ENCODE assay signal across 8 mouse cellular contexts in the genomic region with DNA sequence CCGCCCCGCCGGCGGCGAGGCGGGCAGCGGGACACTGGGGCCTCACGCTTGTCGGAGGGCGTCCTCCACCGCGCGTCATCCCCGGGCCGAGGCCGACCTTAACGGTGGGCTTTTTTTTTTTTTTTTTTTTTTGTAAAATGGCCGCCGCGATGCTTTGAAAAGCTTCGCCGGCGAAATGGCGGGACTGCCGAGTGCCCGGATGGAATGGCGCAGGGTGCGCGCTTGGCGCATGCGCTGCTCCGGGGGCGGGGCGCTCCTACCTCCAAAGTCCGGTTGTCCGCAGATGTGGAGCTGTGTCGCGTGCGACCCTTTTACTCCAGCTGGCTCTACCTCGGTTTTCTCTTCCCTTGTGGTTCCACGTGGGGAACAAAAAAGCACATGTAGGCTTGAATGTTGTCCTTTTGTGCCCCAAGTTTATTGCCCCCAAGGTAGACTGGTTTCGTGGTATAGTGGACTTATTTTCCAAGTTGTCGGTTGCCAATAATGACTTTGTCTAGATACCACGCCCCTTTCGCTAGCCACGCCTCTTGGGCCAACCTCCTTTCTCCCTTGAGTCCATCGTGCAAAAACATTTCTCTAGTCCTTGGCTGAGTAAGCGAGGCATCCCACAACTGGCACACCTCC. TPM values are rescaled to one million over a fixed set of nuclear protein-coding genes. Genes with fewer than 3 reads are reported as not detected.
A peak's percentile ranks its signal among the peaks of the same experiment; 100 is the strongest.
DNase-seq lines count a peak whose midpoint lies in the region; ATAC-seq and TF ChIP-seq lines count a peak whose summit lies in the region.

No protein-coding gene starts in this region.

- TF ChIP-seq POLR2A in bone marrow, adult 2 months (IDR thresholded peaks at IDR 0.05; ENCODE audit: borderline replicate concordance, control insufficient read depth, low read depth, low read length) = peak; percentile 24; the same call in 1 of the 2 replicates

- peak; percentile 8; the same call in 1 of the 2 replicates for ATAC-seq in embryonic facial prominence, embryonic 15.5 days (ENCODE audit: insufficient number of reproducible peaks, low FRiP score, low TSS enrichment, low read depth)
- ATAC-seq in heart, embryonic 12.5 days (ENCODE audit: insufficient number of reproducible peaks, low FRiP score) = peak; percentile 67
- peak; percentile 37 for ATAC-seq in kidney, postnatal 0 days (replicated peaks; ENCODE audit: low FRiP score, low read depth)
- ATAC-seq in liver, embryonic 16.5 days (ENCODE audit: low read depth) = peak; percentile 56
- ATAC-seq in neural tube, embryonic 12.5 days (ENCODE audit: low FRiP score, low read depth) = peak; percentile 45
- ATAC-seq in stomach, postnatal 0 days (ENCODE audit: low FRiP score, low TSS enrichment) = peak; percentile 35; the same call in 1 of the 2 replicates

- peak; percentile 93 to 95 for DNase-seq in B cell, adult 2 months
- peak; percentile 95 for DNase-seq in kidney, postnatal 0 days (ENCODE audit: low spot score)
- peak; percentile 96 for DNase-seq in stomach, postnatal 0 days (ENCODE audit: low spot score)

- TF ChIP-seq CTCF in bone marrow, adult 2 months (IDR thresholded peaks at IDR 0.05; ENCODE audit: control insufficient read depth, insufficient read depth, low read length) = no peak
- TF ChIP-seq CTCF in kidney, postnatal 0 days (IDR thresholded peaks at IDR 0.05; ENCODE audit: low read depth) = no peak
- TF ChIP-seq CTCF in stomach, postnatal 0 days (IDR thresholded peaks at IDR 0.05; ENCODE audit: low read depth) = no peak

- H3K4me3 ChIP-seq in bone marrow, adult 2 months (replicated peaks; ENCODE audit: control insufficient read depth, low read depth, low read length) = peak overlapping the region; percentile 90
- H3K4me3 ChIP-seq in embryonic facial prominence, embryonic 15.5 days (replicated peaks) = peak overlapping the region; percentile 86
- H3K4me3 ChIP-seq in heart, embryonic 12.5 days = peak overlapping the region; percentile 97
- H3K4me3 ChIP-seq in kidney, postnatal 0 days (replicated peaks; ENCODE audit: low read depth, low read length) = peak overlapping the region; percentile 96
- H3K4me3 ChIP-seq in liver, embryonic 16.5 days (ENCODE audit: low read depth, low read length) = peak overlapping the region; percentile 87
- H3K4me3 ChIP-seq in neural tube, embryonic 12.5 days = peak overlapping the region; percentile 92
- peak overlapping the region; percentile 89 for H3K4me3 ChIP-seq in stomach, postnatal 0 days (ENCODE audit: low read depth, low read length)

- no peaks in the 10 kb centered on the region for H3K27me3 ChIP-seq in embryonic facial prominence, embryonic 15.5 days
- H3K27me3 ChIP-seq in heart, embryonic 12.5 days (replicated peaks) = no peaks in the 10 kb centered on the region
- H3K27me3 ChIP-seq in kidney, postnatal 0 days (ENCODE audit: insufficient read depth, low read length) = no peaks in the 10 kb centered on the region
- no peaks in the 10 kb centered on the region for H3K27me3 ChIP-seq in liver, embryonic 16.5 days (ENCODE audit: control insufficient read depth, insufficient read depth, low read depth, low read length)
- H3K27me3 ChIP-seq in neural tube, embryonic 12.5 days (replicated peaks) = 0 out of 2 replicates have a peak, but pooled peaks cover 3% of the 10 kb centered on the region
- H3K27me3 ChIP-seq in stomach, postnatal 0 days (ENCODE audit: control insufficient read depth, insufficient read depth, low read length) = no peaks in the 10 kb centered on the region

- H3K36me3 ChIP-seq in embryonic facial prominence, embryonic 15.5 days = peaks cover 27% of the 10 kb centered on the region
- H3K36me3 ChIP-seq in heart, embryonic 12.5 days = peaks cover 28% of the 10 kb centered on the region
- peaks cover 29% of the 10 kb centered on the region for H3K36me3 ChIP-seq in kidney, postnatal 0 days (ENCODE audit: insufficient read depth, low read length)
- peaks cover 26% of the 10 kb centered on the region for H3K36me3 ChIP-seq in liver, embryonic 16.5 days (ENCODE audit: control insufficient read depth, insufficient read depth)
- H3K36me3 ChIP-seq in neural tube, embryonic 12.5 days = peaks cover 33% of the 10 kb centered on the region
- peaks cover 24% of the 10 kb centered on the region for H3K36me3 ChIP-seq in stomach, postnatal 0 days (ENCODE audit: control insufficient read depth, insufficient read depth, low read length)

- peak overlapping the region; percentile 76 for H3K4me2 ChIP-seq in embryonic facial prominence, embryonic 15.5 days (replicated peaks)
- H3K4me2 ChIP-seq in heart, embryonic 12.5 days = peak overlapping the region; percentile 75
- peak overlapping the region; percentile 70 for H3K4me2 ChIP-seq in kidney, postnatal 0 days (ENCODE audit: low read length)
- peak overlapping the region; percentile 69 for H3K4me2 ChIP-seq in liver, embryonic 16.5 days (ENCODE audit: low read depth, low read length)
- peak overlapping the region; percentile 62 for H3K4me2 ChIP-seq in neural tube, embryonic 12.5 days (replicated peaks)
- H3K4me2 ChIP-seq in stomach, postnatal 0 days (replicated peaks; ENCODE audit: low read depth) = peak overlapping the region; percentile 62

- TF ChIP-seq EP300 in stomach, postnatal 0 days (optimal IDR thresholded peaks at IDR 0.05) = no peak

- peaks cover 11% of the 10 kb centered on the region; the same call in 1 of the 2 replicates for H3K4me1 ChIP-seq in bone marrow, adult 2 months (ENCODE audit: control insufficient read depth, insufficient read depth, low read length)
- peaks cover 67% of the 10 kb centered on the region for H3K4me1 ChIP-seq in embryonic facial prominence, embryonic 15.5 days
- peaks cover 72% of the 10 kb centered on the region for H3K4me1 ChIP-seq in heart, embryonic 12.5 days (replicated peaks)
- H3K4me1 ChIP-seq in kidney, postnatal 0 days (replicated peaks; ENCODE audit: insufficient read depth, low read length) = peaks cover 38% of the 10 kb centered on the region
- H3K4me1 ChIP-seq in liver, embryonic 16.5 days (ENCODE audit: control insufficient read depth, low read depth, low read length) = peaks cover 55% of the 10 kb centered on the region
- peaks cover 62% of the 10 kb centered on the region for H3K4me1 ChIP-seq in neural tube, embryonic 12.5 days
- peaks cover 13% of the 10 kb centered on the region for H3K4me1 ChIP-seq in stomach, postnatal 0 days (replicated peaks; ENCODE audit: control insufficient read depth, insufficient read depth)

- under 1% methylated on average over 48 of the region's 48 CpGs for WGBS in bone marrow, adult 2 months
- under 1% methylated on average over 44 of the region's 48 CpGs for WGBS in embryonic facial prominence, embryonic 15.5 days
- WGBS in heart, embryonic 12.5 days = under 1% methylated on average over 47 of the region's 48 CpGs
- WGBS in kidney, postnatal 0 days = under 1% methylated on average over 48 of the region's 48 CpGs
- WGBS in liver, embryonic 16.5 days (ENCODE audit: insufficient replicate concordance) = under 1% methylated on average over 37 of the region's 48 CpGs
- WGBS in neural tube, embryonic 12.5 days = under 1% methylated on average over 48 of the region's 48 CpGs
- under 1% methylated on average over 48 of the region's 48 CpGs for WGBS in stomach, postnatal 0 days

- H3K9me3 ChIP-seq in embryonic facial prominence, embryonic 15.5 days (replicated peaks) = no peaks in the 10 kb centered on the region
- no peaks in the 10 kb centered on the region for H3K9me3 ChIP-seq in heart, embryonic 12.5 days (replicated peaks)
- H3K9me3 ChIP-seq in kidney, postnatal 0 days (replicated peaks; ENCODE audit: low read length) = no peaks in the 10 kb centered on the region
- no peaks in the 10 kb centered on the region; the same call in 1 of the 2 replicates for H3K9me3 ChIP-seq in liver, embryonic 16.5 days (replicated peaks; ENCODE audit: control insufficient read depth, low read length)
- H3K9me3 ChIP-seq in neural tube, embryonic 12.5 days = no peaks in the 10 kb centered on the region
- H3K9me3 ChIP-seq in stomach, postnatal 0 days (ENCODE audit: control insufficient read depth, low read length) = no peaks in the 10 kb centered on the region

- H3K9ac ChIP-seq in embryonic facial prominence, embryonic 15.5 days = peak overlapping the region; percentile 100
- H3K9ac ChIP-seq in heart, embryonic 12.5 days = peak overlapping the region; percentile 99
- H3K9ac ChIP-seq in kidney, postnatal 0 days (ENCODE audit: low read depth, low read length) = peak overlapping the region; percentile 100
- peak overlapping the region; percentile 92 for H3K9ac ChIP-seq in liver, embryonic 16.5 days (ENCODE audit: low read depth, low read length)
- H3K9ac ChIP-seq in neural tube, embryonic 12.5 days = peak overlapping the region; percentile 100
- peak overlapping the region; percentile 100 for H3K9ac ChIP-seq in stomach, postnatal 0 days (ENCODE audit: low read length)

- H3K27ac ChIP-seq in bone marrow, adult 2 months (ENCODE audit: control insufficient read depth, insufficient read depth, low read depth, low read length, poor library complexity) = peak overlapping the region; percentile 97
- peak overlapping the region; percentile 100 for H3K27ac ChIP-seq in embryonic facial prominence, embryonic 15.5 days (replicated peaks)
- H3K27ac ChIP-seq in heart, embryonic 12.5 days (ENCODE audit: poor library complexity, severe bottlenecking) = peak overlapping the region; percentile 100
- peak overlapping the region; percentile 100 for H3K27ac ChIP-seq in kidney, postnatal 0 days
- H3K27ac ChIP-seq in liver, embryonic 16.5 days (ENCODE audit: low read length) = peak overlapping the region; percentile 98
- peak overlapping the region; percentile 96 for H3K27ac ChIP-seq in neural tube, embryonic 12.5 days
- peak overlapping the region; percentile 100 for H3K27ac ChIP-seq in stomach, postnatal 0 days (replicated peaks)

RNA-seq across cellular contexts. Expression of gene Cirbp, which starts 2.4 kb away (rescaled TPM):
- polyA plus RNA-seq in bone marrow, adult 2 months (2011; ENCODE audit: insufficient read depth, insufficient read length, low replicate concordance, missing spikeins) = 200 and 277 TPM in 2 replicates
- polyA plus RNA-seq in embryonic facial prominence, embryonic 15.5 days (2015; fragmentation: Nextera tagmentation; extraction: Ambion mirVana) = 102 and 116 TPM in 2 replicates
- 110 and 118 TPM in 2 replicates for polyA plus RNA-seq in heart, embryonic 12.5 days (2016; fragmentation: Nextera tagmentation; extraction: Ambion mirVana)
- polyA plus RNA-seq in kidney, postnatal 0 days (2015; fragmentation: Nextera tagmentation; extraction: Ambion mirVana) = 290 and 317 TPM in 2 replicates
- polyA plus RNA-seq in liver, embryonic 16.5 days (2015; fragmentation: Nextera tagmentation; extraction: Ambion mirVana) = 13.8 and 14.2 TPM in 2 replicates
- polyA plus RNA-seq in neural tube, embryonic 12.5 days (2016; fragmentation: Nextera tagmentation; extraction: Ambion mirVana) = 262 and 273 TPM in 2 replicates
- 237 and 244 TPM in 2 replicates for polyA plus RNA-seq in stomach, postnatal 0 days (2015; fragmentation: Nextera tagmentation; extraction: Ambion mirVana)

RNA-seq across cellular contexts. Expression of gene 1600002K03Rik, which starts 4.6 kb away (rescaled TPM):
- polyA plus RNA-seq in bone marrow, adult 2 months (2011; ENCODE audit: insufficient read depth, insufficient read length, low replicate concordance, missing spikeins) = 8.8 and 23.7 TPM in 2 replicates
- polyA plus RNA-seq in embryonic facial prominence, embryonic 15.5 days (2015; fragmentation: Nextera tagmentation; extraction: Ambion mirVana) = 12.0 and 13.6 TPM in 2 replicates
- polyA plus RNA-seq in heart, embryonic 12.5 days (2016; fragmentation: Nextera tagmentation; extraction: Ambion mirVana) = 10.4 and 11.7 TPM in 2 replicates
- polyA plus RNA-seq in kidney, postnatal 0 days (2015; fragmentation: Nextera tagmentation; extraction: Ambion mirVana) = 9.3 and 11.0 TPM in 2 replicates
- polyA plus RNA-seq in liver, embryonic 16.5 days (2015; fragmentation: Nextera tagmentation; extraction: Ambion mirVana) = 8.4 and 8.7 TPM in 2 replicates
- 14.9 and 15.7 TPM in 2 replicates for polyA plus RNA-seq in neural tube, embryonic 12.5 days (2016; fragmentation: Nextera tagmentation; extraction: Ambion mirVana)
- 13.9 and 14.1 TPM in 2 replicates for polyA plus RNA-seq in stomach, postnatal 0 days (2015; fragmentation: Nextera tagmentation; extraction: Ambion mirVana)

RNA-seq across cellular contexts. Expression of gene Efna2, which starts 11.1 kb away (rescaled TPM):
- 0.70 TPM in 1 of 2 replicates, not detected in the other for polyA plus RNA-seq in bone marrow, adult 2 months (2011; ENCODE audit: insufficient read depth, insufficient read length, low replicate concordance, missing spikeins)
- 30.9 and 31.8 TPM in 2 replicates for polyA plus RNA-seq in embryonic facial prominence, embryonic 15.5 days (2015; fragmentation: Nextera tagmentation; extraction: Ambion mirVana)
- 16.6 and 17.2 TPM in 2 replicates for polyA plus RNA-seq in heart, embryonic 12.5 days (2016; fragmentation: Nextera tagmentation; extraction: Ambion mirVana)
- 10.2 and 10.5 TPM in 2 replicates for polyA plus RNA-seq in kidney, postnatal 0 days (2015; fragmentation: Nextera tagmentation; extraction: Ambion mirVana)
- polyA plus RNA-seq in liver, embryonic 16.5 days (2015; fragmentation: Nextera tagmentation; extraction: Ambion mirVana) = 0.47 and 0.53 TPM in 2 replicates
- 47.9 and 48.0 TPM in 2 replicates for polyA plus RNA-seq in neural tube, embryonic 12.5 days (2016; fragmentation: Nextera tagmentation; extraction: Ambion mirVana)
- polyA plus RNA-seq in stomach, postnatal 0 days (2015; fragmentation: Nextera tagmentation; extraction: Ambion mirVana) = 6.5 and 7.2 TPM in 2 replicates

RNA-seq across cellular contexts. Expression of gene Midn, which starts 20.1 kb away (rescaled TPM):
- 36.0 and 53.2 TPM in 2 replicates for polyA plus RNA-seq in bone marrow, adult 2 months (2011; ENCODE audit: insufficient read depth, insufficient read length, low replicate concordance, missing spikeins)
- 18.3 and 20.4 TPM in 2 replicates for polyA plus RNA-seq in embryonic facial prominence, embryonic 15.5 days (2015; fragmentation: Nextera tagmentation; extraction: Ambion mirVana)
- 25.9 and 28.9 TPM in 2 replicates for polyA plus RNA-seq in heart, embryonic 12.5 days (2016; fragmentation: Nextera tagmentation; extraction: Ambion mirVana)
- polyA plus RNA-seq in kidney, postnatal 0 days (2015; fragmentation: Nextera tagmentation; extraction: Ambion mirVana) = 13.7 and 18.6 TPM in 2 replicates
- 2.3 and 2.6 TPM in 2 replicates for polyA plus RNA-seq in liver, embryonic 16.5 days (2015; fragmentation: Nextera tagmentation; extraction: Ambion mirVana)
- 40.8 and 45.1 TPM in 2 replicates for polyA plus RNA-seq in neural tube, embryonic 12.5 days (2016; fragmentation: Nextera tagmentation; extraction: Ambion mirVana)
- 8.5 and 9.6 TPM in 2 replicates for polyA plus RNA-seq in stomach, postnatal 0 days (2015; fragmentation: Nextera tagmentation; extraction: Ambion mirVana)

RNA-seq across cellular contexts. Expression of gene Cbarp, which starts 27.5 kb away (rescaled TPM):
- 3.4 and 3.7 TPM in 2 replicates for polyA plus RNA-seq in bone marrow, adult 2 months (2011; ENCODE audit: insufficient read depth, insufficient read length, low replicate concordance, missing spikeins)
- polyA plus RNA-seq in embryonic facial prominence, embryonic 15.5 days (2015; fragmentation: Nextera tagmentation; extraction: Ambion mirVana) = 9.3 and 10.9 TPM in 2 replicates
- polyA plus RNA-seq in heart, embryonic 12.5 days (2016; fragmentation: Nextera tagmentation; extraction: Ambion mirVana) = 1.7 and 3.6 TPM in 2 replicates
- polyA plus RNA-seq in kidney, postnatal 0 days (2015; fragmentation: Nextera tagmentation; extraction: Ambion mirVana) = 4.7 and 6.4 TPM in 2 replicates
- 0.44 and 0.65 TPM in 2 replicates for polyA plus RNA-seq in liver, embryonic 16.5 days (2015; fragmentation: Nextera tagmentation; extraction: Ambion mirVana)
- 26.5 and 27.3 TPM in 2 replicates for polyA plus RNA-seq in neural tube, embryonic 12.5 days (2016; fragmentation: Nextera tagmentation; extraction: Ambion mirVana)
- polyA plus RNA-seq in stomach, postnatal 0 days (2015; fragmentation: Nextera tagmentation; extraction: Ambion mirVana) = 4.2 and 4.3 TPM in 2 replicates

Comparison
In these comparisons a context has a peak if more than half of its experiments do, and no peak if none do; other contexts are left out.
1. Peak in every context shown above with its lines: DNase-seq, ATAC-seq, H3K4me3 ChIP-seq and H3K27ac ChIP-seq.
2. ATAC-seq: peak in every context shown above with its lines; median percentile 67 in heart, embryonic 12.5 days; 56 in liver, embryonic 16.5 days; 45 in neural tube, embryonic 12.5 days; 37 in kidney, postnatal 0 days; 35 in stomach, postnatal 0 days; 8 in embryonic facial prominence, embryonic 15.5 days.